Mouse (Mus musculus) spleen, adult 12 weeks (tissue): Measurements from ENCODE around the gene Mrpl11.
A peak's percentile ranks its signal among the peaks of the same experiment; 100 is the strongest.
"Not testable (repeated sequence)": the region's sequence is repeated elsewhere in the genome, so short reads cannot be mapped to it uniquely, and the experiment has no call there.

Experiments used
- DNase-seq: peaks from one replicate; pipeline ENCODE4 v3.0.0; 2022; ENCODE audit warnings: low spot score

Gene Mrpl11

DNA sequence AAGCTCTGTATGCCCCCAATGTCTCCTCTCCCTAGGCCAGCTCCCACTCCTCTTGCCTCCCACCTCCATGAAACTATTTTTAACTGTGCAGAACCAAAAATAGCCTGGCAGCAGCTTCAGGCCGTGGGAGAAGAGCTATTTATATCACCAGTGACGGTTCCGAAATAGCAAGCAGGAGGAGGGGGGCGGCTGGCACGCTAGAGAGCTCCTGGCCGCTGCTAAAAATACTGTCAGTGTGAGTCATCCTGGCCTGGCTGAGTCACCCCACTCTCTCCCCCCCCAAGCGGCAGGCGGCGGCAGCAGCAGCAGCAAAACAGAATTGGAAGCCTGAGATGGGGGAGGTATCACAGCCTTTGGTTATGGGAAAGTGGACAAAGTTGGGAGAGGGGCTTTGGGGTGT is 31.0 kb downstream of the Mrpl11 start:
- DNase-seq, result no peak

DNA sequence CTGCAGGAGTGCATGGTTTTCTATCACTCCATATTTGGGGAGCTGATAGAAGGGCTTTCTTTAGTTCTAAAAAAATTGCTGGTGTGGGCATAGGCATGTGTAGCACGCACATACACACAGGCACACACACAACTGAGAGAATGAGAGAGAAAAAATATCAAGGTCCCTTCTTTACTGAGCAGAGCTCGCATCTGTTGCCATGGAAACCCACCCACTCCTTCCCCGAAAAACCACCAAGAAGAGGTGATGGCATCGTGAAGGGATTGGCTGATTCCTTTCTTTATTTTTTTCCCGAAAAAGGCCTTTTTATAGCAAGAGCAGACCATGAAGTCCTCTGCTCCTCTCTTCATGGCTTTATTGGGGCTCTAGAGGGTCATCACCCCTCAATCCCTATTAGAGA is 32.1 kb downstream of the Mrpl11 start:
- DNase-seq, result no peak

DNA sequence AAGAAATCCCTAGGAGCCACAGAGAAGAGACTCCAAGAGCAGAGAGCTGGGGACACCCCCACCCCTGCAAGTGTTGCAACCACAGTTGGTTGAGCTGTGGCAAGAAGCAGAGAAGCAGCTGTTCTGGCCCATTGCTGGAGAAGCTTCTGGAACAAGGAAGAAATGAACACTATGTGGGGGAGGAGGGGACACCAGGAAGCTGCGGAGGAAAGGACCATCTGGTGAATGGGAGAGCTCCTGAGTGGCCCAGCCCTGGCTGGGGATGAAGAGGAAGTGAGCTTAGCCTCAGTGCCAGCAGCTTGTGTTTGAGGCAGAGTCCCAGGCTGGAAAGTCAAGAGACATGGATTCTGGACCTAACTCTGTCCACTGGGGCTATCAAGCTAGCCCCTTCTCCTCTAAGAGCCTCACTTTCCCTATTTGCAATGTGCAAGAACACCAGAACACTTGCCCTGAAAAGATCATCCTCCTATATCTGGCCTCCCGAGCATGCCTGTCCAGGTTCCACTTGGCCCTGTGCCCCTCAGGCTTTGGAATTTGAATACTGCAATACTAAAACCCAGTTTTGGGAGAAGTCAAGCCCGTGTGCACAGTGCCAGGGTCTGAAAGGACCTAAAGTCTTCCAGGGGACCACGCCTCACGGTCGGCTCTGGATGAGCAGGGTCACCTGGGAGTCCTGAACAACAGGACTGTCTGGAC is 37.6 kb downstream of the Mrpl11 start:
- no peak for DNase-seq

DNA sequence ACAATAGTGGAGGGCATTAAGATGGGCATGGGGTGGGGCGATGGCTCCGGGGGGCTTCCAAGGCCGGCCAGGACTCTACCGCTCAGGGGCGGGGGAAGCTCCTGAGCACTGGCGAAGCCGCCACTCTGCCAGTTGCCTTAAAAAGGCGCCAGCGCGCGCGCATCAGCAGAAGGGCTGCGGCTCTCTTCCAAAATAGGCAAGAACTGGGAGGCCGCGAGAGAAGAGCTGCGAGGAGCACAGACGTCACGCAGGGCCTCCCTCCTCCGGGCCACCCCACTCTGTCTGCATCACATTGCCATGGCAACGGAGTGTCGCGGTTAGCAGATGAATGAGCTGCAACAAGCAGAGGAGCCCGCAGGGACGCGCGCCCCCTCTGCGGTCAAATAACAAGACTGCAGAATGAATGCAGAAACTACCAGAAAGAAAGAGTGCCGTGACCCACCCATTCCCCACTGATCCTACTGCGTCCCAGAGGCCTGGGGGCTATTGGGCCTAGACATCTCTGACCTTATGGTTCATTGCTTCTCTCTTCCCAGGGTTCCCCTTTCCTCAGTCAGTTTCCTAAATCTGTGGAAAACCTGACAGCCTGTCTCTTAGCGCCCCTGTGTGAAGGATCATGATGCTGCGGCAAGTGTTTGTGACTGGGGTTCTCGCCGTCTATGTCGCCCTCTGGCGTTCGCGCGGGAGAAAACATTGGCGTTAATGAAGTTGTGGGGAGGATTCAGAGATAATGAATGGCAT is 39.9 kb downstream of the Mrpl11 start:
- DNase-seq, result peak; percentile 38

DNA sequence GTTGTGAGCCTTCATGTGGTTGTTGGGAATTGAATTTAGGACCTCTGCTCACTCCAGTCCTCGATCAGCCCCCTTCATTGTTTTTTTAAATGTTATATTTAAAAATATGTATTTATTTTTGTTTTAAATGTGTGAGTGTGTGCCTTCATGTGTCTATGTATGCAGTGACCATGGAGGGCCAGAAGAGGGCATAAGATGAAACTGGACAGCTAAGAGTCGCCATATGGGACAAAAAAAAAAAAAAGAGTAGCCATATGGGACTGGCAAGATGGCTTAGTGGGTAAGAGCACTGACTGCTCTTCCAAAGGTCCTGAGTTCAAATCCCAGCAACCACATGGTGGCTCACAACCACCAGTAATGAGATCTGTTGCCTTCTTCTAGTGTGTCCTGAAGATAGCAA is 41.7 kb downstream of the Mrpl11 start:
- not testable (repeated sequence) for DNase-seq

DNA sequence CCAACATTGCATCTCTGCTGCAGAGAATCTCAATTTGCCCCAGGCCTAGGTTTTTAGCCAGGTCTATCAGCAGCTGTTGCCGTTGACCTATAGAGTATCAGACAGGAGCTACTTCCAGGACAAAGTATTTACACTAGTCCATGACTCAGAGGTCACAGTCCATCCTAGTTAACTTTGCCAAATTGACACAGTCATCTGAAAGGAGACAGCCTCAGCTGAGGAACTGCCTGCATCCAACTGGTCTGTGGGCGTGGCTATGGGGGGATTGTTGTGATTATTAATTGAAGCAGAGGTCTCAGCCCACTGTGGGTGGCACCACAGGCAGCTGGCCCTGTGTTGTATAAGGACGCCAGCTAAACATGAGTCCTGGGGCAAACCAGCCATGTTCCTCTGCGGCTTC is 43.0 kb downstream of the Mrpl11 start:
- DNase-seq, result no peak

DNA sequence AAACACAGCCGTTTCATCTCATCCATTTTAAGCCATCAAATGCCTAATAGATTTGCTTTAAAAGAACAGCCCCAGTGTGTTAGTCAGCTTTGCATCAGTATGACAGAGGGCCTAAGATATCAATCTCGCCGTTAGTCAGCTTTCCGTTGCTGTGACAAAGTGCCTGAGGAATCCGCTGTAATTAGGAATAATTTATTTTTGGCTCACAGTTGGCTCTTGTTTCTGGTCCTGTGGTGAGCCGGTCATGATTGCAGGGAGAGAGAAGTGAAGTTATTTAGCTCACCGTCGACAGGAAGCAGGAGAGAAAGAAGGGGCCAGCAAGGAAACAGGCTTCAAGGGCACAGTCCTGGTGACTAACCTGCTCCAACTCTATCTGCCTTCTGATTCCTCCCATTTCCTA is 51.2 kb downstream of the Mrpl11 start:
- DNase-seq, result no peak

DNA sequence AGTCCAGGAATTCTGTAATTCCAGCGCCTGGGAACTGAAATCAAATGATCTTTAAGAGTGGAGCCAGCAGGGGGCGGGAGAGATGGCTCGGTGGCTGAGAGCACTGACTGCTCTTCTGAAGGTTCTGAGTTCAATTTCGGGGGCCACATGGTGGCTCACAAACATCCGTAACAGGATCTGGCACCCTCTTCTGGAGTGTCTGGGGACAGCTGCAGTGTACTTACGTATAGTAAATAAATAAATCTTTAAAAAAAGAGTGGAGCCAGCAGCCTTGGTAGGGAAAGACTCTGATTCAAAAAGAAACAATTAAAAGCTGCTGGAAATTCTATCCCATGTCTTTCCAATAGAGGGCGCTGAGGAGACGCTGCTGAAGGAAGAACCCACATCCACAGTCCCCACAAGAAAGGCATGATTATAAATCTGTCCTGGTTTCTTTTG is 53.0 kb downstream of the Mrpl11 start:
- no peak for DNase-seq

DNA sequence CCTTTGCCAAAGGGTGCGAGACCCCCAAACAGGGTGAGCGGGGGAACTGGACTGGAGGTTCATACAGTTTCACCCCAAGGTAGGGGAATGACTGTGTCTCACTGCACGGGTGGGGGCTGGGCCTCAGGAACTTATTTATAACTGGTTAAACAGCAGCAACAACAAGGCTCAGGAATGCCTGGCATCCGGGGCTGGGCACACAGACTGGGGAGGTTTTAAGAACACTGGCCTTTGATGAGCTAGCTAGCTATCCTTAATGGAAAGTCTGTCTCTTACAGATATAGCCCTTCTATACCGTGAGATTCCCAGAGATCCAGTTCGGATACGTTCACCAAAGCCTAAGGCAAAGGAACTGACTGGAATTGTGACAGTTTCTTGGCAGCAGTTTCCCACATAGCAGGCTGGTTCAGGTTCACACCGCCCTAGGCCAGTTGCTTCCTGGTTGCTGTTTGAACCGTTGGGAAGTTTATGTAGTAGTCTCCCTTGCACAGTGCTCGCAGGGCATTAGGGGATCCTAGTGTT is 54.3 kb downstream of the Mrpl11 start:
- DNase-seq, result no peak
